Mouse (Mus musculus) stomach, postnatal 0 days (tissue): ENCODE results near the gene Ptpn5. TPM values are rescaled to one million over a fixed set of nuclear protein-coding genes. Genes with fewer than 3 reads are reported as not detected.

Source experiments
- ATAC-seq: fragments of 200-750 bp; cut with Nextera tagmentation; 2 replicates; pipeline ENCODE4 v1.8.0; 2017; ENCODE audit not compliant: low FRiP score, low TSS enrichment
- DNase-seq: peaks from one replicate; pipeline ENCODE4 v3.0.0-alpha.2; 2016; ENCODE audit warnings: low spot score
- H3K27ac ChIP-seq: fragments of 300-500 bp; sonication (generic); replicated peaks from 2 replicates; pipeline ENCODE4 v1.5.1; 2014; ENCODE audit warnings: mild to moderate bottlenecking, control low read depth
- H3K27me3 ChIP-seq: fragments of 300-500 bp; sonication (generic); 2 replicates; pipeline ENCODE4 v1.6.1; 2014; ENCODE audit warnings: low read length; ENCODE audit not compliant: control insufficient read depth, insufficient read depth
- H3K36me3 ChIP-seq: fragments of 300-500 bp; sonication (generic); 2 replicates; pipeline ENCODE4 v1.6.1; 2014; ENCODE audit warnings: low read length, mixed read lengths; ENCODE audit not compliant: control insufficient read depth, insufficient read depth
- H3K4me1 ChIP-seq: fragments of 300-500 bp; sonication (generic); replicated peaks from 2 replicates; pipeline ENCODE4 v1.6.1; 2014; ENCODE audit warnings: antibody characterized with exemption; ENCODE audit not compliant: control insufficient read depth, insufficient read depth
- H3K4me2 ChIP-seq: fragments of 300-500 bp; sonication (generic); replicated peaks from 2 replicates; pipeline ENCODE4 v1.6.1; 2014; ENCODE audit warnings: low read depth, mild to moderate bottlenecking, control low read depth, moderate library complexity
- H3K4me3 ChIP-seq: fragments of 300-500 bp; sonication (generic); 2 replicates; pipeline ENCODE4 v1.5.1; 2014; ENCODE audit warnings: low read depth, low read length, control low read depth
- H3K9ac ChIP-seq: fragments of 300-500 bp; sonication (generic); 2 replicates; pipeline ENCODE4 v1.6.1; 2014; ENCODE audit warnings: mild to moderate bottlenecking, low read length, control low read depth, mixed read lengths
- H3K9me3 ChIP-seq: fragments of 300-500 bp; sonication (generic); 2 replicates; pipeline ENCODE4 v1.6.1; 2016; ENCODE audit warnings: low read length; ENCODE audit not compliant: control insufficient read depth
- CTCF ChIP-seq: IDR thresholded peaks from 2 replicates; pipeline ENCODE4 v1.5.1; 2016; ENCODE audit warnings: antibody characterized with exemption, low read depth, mild to moderate bottlenecking, moderate library complexity
- EP300 ChIP-seq: optimal IDR thresholded peaks from 2 replicates; pipeline ENCODE3; 2016; ENCODE audit warnings: antibody characterized with exemption
- WGBS: fragments of 180-500 bp; shearing (Covaris S2); extraction: QIAGEN DNeasy Blood & Tissue Kit; methylation state at CpG from one replicate; pipeline ENCODE4 v1.1.7; 2014; 5-methylcytosine and 5-hydroxymethylcytosine counted together
- polyA plus RNA-seq: library from polyadenylated mRNA; unstranded; fragments of >200 nt; fragmentation: Nextera tagmentation; extraction: Ambion mirVana; gene quantifications from 2 replicates; pipeline ENCODE4 v1.2.1, GENCODE M21; 2015

Gene Ptpn5
- polyA plus RNA-seq, 1 experiment from 2014 or later = 0.33 TPM

- Histone ChIP-seq H3K4me1 (no peaks in the 10 kb centered on the region), H3K27me3 (no peaks in the 10 kb centered on the region), H3K9ac (no peak overlapping the region), H3K36me3 (no peaks in the 10 kb centered on the region), H3K9me3 (no peaks in the 10 kb centered on the region), H3K4me2 (no peak overlapping the region), H3K27ac (no peak overlapping the region), H3K4me3 (no peak overlapping the region)
- no peak for ATAC-seq
- 91% methylated on average over 3 of the region's 3 CpGs for WGBS
- no peak for TF ChIP-seq EP300
- TF ChIP-seq CTCF = no peak
- no peak for DNase-seq
Measured at GRCm38 (mm10) chr7:47122026-47122425, 11.5 kb downstream of the Ptpn5 start.

DNA sequence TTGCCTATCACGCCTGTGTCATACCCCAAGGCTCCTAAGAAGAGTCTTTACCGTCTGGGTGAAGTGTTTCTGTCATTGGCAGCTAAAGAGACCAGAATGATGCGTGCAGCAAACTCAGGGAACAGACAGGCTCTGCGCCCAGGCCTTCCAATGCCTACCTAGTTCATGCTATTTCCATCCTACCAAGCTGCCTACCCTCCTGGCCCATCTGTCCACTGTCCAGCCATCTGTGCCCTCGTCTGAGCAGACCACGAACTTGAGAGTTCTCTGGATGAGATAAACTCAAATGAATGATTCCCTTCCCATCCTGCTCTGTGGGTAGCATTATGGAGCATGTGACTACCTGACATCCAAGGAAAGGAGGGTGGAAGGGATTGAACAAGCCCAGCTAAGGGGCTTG, 16.8 kb downstream of the Ptpn5 start:
- ATAC-seq (no peak), DNase-seq (no peak)
- no peak for TF ChIP-seq CTCF
- TF ChIP-seq EP300 = no peak
- 74% methylated on average over 6 of the region's 6 CpGs for WGBS
- Histone ChIP-seq H3K27ac (no peak overlapping the region), H3K36me3 (no peaks in the 10 kb centered on the region), H3K27me3 (no peaks in the 10 kb centered on the region), H3K9ac (no peak overlapping the region), H3K4me1 (no peaks in the 10 kb centered on the region), H3K9me3 (no peaks in the 10 kb centered on the region), H3K4me3 (no peak overlapping the region), H3K4me2 (no peak overlapping the region)

DNA sequence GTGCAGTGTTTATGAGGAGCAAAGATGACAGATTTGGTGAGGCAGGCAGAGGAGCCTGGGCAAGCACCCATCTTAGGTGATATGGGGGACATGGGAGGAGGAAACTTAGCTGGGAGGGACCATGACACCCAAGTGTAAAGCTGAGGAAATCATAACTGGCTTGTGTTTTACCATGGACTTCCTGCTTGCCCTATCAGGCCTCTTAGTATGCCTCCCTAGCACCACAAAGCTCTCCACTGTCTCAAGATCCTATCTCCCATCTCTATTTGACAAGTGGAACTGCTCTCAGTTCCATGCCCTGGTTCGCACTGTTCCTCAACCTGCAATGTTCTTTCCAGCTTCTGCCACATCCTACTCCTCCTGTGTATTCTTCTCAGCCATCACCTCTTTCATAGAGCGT, 18.0 kb downstream of the Ptpn5 start:
- Histone ChIP-seq H3K9ac (no peak overlapping the region), H3K9me3 (no peaks in the 10 kb centered on the region), H3K36me3 (no peaks in the 10 kb centered on the region), H3K4me1 (no peaks in the 10 kb centered on the region), H3K4me3 (no peak overlapping the region), H3K27me3 (no peaks in the 10 kb centered on the region), H3K4me2 (no peak overlapping the region), H3K27ac (no peak overlapping the region)
- DNase-seq (no peak), ATAC-seq (no peak)
- WGBS = 83% methylated on average over 2 of the region's 2 CpGs
- TF ChIP-seq EP300 (no peak), CTCF (no peak)

- ATAC-seq = no peak
- no peaks in the 10 kb centered on the region for H3K36me3 ChIP-seq
- H3K27ac ChIP-seq = no peak overlapping the region
- H3K4me2 ChIP-seq = no peak overlapping the region
- no peak for DNase-seq
- H3K4me3 ChIP-seq = no peak overlapping the region
- no peaks in the 10 kb centered on the region for H3K4me1 ChIP-seq
- 76% methylated on average over 7 of the region's 7 CpGs for WGBS
- no peak for TF ChIP-seq EP300
- TF ChIP-seq CTCF = no peak
- no peak overlapping the region for H3K9ac ChIP-seq
- no peaks in the 10 kb centered on the region for H3K9me3 ChIP-seq
- no peaks in the 10 kb centered on the region for H3K27me3 ChIP-seq
Measured at GRCm38 (mm10) chr7:47113383-47113782, 20.1 kb downstream of the Ptpn5 start.

DNA sequence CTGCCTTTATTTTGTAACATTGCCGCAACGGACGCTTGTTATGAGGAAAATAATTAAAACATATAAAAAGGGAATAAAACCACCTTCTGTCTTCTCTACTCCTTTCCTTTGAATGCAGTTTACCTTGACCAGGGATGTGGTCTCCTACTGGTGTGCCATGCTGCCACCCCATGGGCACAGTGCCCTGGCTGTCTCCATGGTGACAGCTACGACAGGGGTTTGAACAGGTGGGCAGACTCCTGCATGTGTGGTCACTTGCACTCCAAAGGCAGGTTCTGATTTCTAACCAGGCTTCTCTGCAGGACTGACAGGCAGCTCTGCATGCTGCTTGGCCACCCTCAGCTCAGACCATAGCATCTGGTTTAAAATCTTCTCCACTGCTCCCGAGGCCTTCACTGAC, 21.4 kb downstream of the Ptpn5 start:
- TF ChIP-seq CTCF (no peak), EP300 (no peak)
- no peaks in the 10 kb centered on the region for H3K27me3 ChIP-seq
- WGBS = 88% methylated on average over 5 of the region's 5 CpGs

DNA sequence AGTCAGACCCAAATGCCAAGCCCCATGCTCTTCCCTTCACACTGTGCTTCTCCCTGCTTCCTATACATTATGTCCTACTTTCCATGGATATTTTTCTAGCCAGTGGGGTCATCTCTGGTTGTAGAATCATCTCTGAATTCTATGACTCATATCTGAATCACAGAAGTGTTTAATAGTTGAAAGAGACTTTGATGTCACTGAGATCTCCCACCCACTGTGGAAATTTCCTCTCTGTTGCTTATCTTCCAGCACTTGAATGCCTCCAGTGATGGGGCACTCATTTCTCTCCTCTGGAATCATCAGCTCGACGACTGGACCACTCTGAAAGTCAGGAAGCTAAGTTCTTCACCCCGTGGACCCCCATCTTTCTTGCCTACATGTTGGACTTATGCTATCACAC, 22.4 kb downstream of the Ptpn5 start:
- no peaks in the 10 kb centered on the region for H3K9me3 ChIP-seq
- ATAC-seq (no peak), DNase-seq (no peak)
- no peaks in the 10 kb centered on the region for H3K36me3 ChIP-seq
- H3K4me1 ChIP-seq = no peaks in the 10 kb centered on the region
- H3K27ac ChIP-seq = no peak overlapping the region
- no peak for TF ChIP-seq CTCF
- TF ChIP-seq EP300 = no peak
- H3K4me3 ChIP-seq = no peak overlapping the region
- H3K4me2 ChIP-seq = no peak overlapping the region
- H3K27me3 ChIP-seq = no peaks in the 10 kb centered on the region
- 67% methylated on average over 3 of the region's 3 CpGs for WGBS
- no peak overlapping the region for H3K9ac ChIP-seq

More for the DNA sequence above, 21.4 kb downstream of the Ptpn5 start:
- Histone ChIP-seq H3K4me3 (no peak overlapping the region), H3K9me3 (no peaks in the 10 kb centered on the region), H3K4me1 (no peaks in the 10 kb centered on the region), H3K36me3 (no peaks in the 10 kb centered on the region), H3K9ac (no peak overlapping the region), H3K27ac (no peak overlapping the region), H3K4me2 (no peak overlapping the region)
- DNase-seq = no peak
- ATAC-seq = no peak
